Mouse (Mus musculus) right cerebral cortex, postnatal 10 days (tissue): Measurements from ENCODE around the gene Cmc1.

Source experiments
- DNase-seq, 2 experiments: peaks; one replicate each; pipeline ENCODE4 v3.0.0; 2021; ENCODE audit warnings: low spot score in 2 of 2

Gene Cmc1

GRCm38 (mm10) chr9:118149407-118150402, at the start of gene Cmc1:
Gene Cmc1, minus strand, starts transcription at chr9:118150177.
- peak; percentile 97 to 98 for DNase-seq

- no peak for DNase-seq
These were observed 48.6 kb upstream of the Cmc1 start for GRCm38 (mm10) chr9:118198557-118198956.

DNA sequence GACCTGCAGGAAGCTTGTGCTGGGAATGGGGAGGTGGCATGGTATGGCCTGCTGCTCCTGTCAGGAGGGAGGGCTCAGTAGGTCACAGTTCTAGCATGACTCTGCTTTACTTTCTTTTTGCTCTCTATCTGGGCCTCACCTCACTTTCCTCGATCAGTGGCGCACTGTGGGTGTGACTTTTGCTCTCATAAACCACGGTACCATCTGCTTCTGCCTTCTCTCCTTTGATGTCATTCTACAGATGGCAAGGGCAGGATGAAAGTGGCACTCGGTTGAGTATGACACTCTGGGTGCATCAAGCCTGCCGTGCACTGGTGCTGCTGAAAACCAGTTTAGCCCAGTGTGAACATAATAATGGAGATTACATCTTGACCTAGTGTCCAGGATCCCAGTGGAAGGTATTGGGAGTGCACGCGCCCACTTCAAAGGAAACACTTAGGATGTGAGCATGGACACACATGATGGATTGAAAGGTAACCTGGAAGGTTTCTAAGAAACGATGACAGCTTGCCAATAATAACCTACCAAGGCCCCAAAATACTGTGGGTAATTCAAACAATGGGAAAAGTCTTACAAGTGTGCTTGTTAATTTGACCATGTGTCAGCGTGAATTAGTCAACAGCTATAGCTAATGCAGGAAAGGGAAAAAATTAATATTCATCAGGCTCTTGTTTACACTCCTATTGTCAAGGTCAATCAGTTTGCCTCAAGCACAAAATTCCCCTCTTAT, 46.8 kb upstream of the Cmc1 start:
- no peak for DNase-seq

DNA sequence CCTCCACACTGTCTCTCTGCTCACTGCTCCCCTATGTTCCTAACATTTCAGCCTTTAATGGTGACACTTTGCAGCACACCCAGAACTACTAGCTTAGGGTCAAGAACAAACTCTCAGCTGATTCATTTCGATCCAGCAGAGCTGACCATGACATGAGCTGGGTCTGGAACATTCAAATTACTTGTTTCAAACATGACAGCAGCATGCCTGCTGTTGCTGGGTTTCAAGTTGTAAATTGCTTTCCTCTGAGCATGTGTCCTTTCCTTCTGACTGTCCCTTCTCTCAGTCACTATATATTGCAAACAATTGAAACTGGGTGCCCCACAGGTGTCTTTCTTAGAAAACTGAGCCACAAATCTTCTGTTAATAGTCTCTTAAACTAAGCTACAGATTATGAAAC, 43.3 kb upstream of the Cmc1 start:
- no peak for DNase-seq

- no peak for DNase-seq
These were observed 41.3 kb upstream of the Cmc1 start for GRCm38 (mm10) chr9:118191276-118191675.

GRCm38 (mm10) chr9:118188374-118188773, 38.4 kb upstream of the Cmc1 start:
- DNase-seq, result no peak

DNA sequence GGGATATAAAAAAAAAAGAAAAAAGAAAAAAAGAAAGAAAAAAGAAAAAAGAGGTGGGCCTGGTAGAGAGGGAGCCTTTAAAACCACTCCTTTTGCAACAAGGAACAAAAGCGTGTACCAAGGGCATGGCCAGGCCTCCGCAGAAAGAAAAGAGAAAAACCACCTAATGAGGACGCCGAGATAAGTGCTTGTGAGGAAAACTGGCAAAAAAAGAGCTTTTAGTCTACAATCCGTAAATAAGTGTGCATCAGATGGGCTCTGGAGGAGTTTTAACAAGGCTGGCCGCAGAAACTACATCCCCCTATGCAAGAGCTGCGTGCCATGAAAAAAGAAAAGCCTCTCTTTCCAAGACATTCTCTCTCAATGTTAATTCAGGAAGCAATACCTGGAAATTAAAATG, 37.4 kb upstream of the Cmc1 start:
- no peak for DNase-seq

- no peak for DNase-seq
These were observed 36.8 kb upstream of the Cmc1 start for GRCm38 (mm10) chr9:118186776-118187175.

DNA sequence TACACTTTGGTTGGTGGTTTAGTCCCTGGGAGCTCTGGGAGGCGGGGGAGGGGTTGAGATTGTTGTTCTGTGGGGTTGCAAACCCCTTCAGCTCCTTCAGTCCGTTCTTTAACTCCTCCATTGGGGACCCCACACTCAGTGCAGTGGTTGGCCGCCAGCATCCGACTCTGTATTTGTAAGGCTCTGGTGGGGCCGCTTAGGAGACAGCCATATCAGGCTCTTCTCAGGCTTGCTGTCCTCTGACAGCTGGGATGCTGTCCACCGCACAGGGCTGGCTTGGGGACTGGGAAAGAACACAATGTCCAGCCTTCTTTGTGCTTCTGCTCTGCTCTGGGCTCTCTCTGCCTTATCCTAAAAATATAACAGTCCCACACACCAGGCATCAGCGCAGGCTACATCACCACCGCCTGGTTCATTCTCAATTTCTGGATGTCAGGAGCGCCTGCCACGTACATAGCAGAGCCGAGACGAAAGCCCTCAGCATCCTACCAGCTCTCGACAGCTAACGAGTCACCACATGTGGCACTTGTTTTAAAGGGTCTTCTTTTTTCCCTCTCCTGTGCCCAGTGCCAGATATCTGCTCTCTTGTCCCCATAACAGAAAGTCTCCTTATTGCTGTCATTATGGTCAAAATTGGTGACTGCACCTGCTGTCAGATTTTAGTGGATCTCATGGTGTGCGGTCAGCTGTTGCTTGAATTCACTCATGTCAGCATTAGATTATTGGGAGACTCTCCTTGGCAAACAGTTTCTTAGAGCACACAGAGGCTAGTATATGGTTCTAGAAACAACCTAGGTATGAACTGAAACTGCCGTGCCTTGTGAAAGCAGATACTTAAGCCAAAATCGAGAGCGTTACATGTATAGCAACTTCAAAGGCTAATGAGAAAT, 29.4 kb upstream of the Cmc1 start:
- DNase-seq, result no peak

GRCm38 (mm10) chr9:118176687-118177086, 26.7 kb upstream of the Cmc1 start:
- DNase-seq, result no peak

GRCm38 (mm10) chr9:118175411-118175810, 25.4 kb upstream of the Cmc1 start:
- no peak for DNase-seq

DNA sequence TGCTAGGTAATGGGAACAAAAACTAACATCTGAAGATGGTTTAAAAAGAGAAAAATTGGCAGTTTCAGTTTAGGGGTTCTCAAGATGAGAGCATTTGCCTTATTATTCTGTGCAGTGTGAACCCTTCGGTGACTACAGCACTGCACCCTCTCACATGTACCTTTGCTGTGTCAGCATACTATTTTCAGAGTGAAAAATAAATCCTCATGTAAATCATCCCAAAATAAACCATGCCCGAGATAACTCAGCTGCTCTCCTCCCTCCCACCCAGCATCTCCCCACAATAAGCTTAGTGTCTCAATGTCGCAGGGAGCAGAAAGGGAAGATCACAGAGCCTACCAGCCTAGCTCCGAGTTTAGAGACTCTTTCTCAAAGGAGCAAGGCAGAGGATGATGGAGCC, 23.1 kb upstream of the Cmc1 start:
- DNase-seq, result no peak

DNA sequence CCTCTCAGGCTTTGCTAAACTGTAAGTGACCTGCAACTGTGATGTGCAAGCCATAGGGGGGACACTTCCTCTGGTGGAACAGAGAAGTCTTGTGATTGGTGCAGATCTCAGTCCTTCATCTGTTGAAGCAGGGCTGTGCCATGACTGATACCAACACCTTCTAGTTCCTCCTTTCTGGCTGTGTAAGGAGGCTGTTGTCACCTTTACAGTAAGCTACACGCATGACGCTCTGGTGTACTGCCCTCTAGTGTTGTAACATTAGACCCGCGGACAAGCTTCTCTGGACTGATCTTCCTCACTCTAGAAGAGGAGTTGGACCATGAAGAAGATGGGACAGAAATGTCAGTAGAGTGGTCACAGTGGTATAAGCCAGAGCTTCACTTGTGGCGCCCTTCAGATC, 18.6 kb upstream of the Cmc1 start:
- no peak for DNase-seq

DNA sequence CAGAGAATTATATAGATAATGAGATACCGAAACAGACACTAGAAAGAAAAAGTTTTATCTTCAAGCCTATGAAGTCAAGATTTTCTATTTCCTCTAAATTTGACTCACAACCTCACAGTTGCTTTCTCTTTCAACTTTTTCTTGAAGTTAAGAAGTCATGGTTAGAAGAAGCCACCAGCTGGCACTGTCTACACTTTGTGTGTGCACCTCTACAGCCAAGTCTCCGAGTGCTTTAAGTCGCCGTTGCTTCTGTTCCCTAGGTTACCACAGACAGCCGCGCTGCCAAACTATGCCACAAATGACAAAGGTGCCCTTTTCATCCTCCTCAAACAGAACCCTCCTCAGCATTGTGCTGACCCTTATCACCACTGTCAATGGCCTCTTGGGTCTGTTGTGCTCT, 17.6 kb upstream of the Cmc1 start:
- DNase-seq, result no peak

DNA sequence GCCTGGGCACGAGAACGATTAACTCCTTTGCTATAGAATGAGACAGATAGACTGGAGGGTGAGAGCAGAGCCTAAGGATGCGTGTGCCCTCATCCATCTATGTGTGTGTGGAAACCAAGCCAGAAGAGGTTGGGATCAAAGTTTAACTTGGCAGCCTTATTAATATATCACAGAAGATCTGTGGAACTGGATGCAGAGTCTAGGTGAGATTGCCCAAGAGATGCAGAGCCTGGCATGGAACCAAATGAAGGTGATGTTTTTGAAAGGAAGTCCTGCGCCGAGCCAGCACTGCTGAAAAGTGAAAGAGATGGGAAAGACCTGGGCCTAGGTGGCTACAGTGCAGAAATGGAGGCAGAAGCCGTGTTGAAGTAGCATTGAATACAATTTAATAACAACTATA, 11.6 kb upstream of the Cmc1 start:
- no peak for DNase-seq

DNA sequence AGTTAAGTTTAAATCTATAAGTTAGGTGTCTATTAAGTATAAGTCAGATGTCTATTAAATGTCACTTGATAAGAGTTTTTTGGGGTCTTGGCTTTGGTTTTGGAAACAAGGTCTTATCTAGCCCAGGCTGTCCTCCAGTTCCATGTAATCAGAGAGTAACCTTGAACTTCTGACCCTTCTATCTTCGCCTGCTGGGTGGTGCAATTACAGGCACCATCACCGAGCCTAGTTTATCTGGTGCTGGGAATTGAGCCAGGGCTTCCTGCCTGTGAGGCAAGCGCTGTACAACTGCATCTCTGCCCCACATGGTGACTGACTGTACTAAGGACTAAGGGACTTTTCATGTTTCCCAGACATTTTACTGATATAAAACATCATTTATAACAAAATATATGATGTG, 10.0 kb upstream of the Cmc1 start:
- DNase-seq, result no peak

GRCm38 (mm10) chr9:118158201-118158600, 8.2 kb upstream of the Cmc1 start:
- DNase-seq, result no peak

DNA sequence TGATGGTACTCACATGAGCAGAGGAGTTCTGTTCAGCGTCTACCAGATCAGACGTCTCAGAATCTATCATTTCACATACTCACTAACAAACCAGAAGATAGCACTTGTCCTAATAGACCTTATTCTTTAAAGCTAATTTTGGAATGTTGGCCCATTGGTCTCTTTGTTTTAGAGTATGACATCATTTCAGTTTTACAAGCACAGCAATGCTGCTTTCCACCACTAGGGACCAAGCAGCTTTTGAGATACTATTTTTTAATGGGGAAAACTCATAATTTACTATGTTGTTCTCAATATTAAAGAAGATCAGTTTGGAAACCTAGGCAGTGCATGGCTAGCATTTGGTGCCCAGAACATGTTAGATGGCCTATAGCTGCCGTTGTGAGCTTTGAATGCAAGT, 7.3 kb upstream of the Cmc1 start:
- no peak for DNase-seq

- DNase-seq, result no peak
These were observed 4.7 kb upstream of the Cmc1 start for GRCm38 (mm10) chr9:118154666-118155065.

GRCm38 (mm10) chr9:118151221-118151507, 1.2 kb upstream of the Cmc1 start:
- DNase-seq, result no peak

GRCm38 (mm10) chr9:118150429-118151220, 648 bp upstream of the Cmc1 start:
- DNase-seq, result no peak
